Comparison of ENCODE assay signal across 9 mouse cellular contexts in genomic region chr7:58584241-58584820, GRCm38 (mm10).
DNase-seq lines count a peak whose midpoint lies in the region; ATAC-seq and TF ChIP-seq lines count a peak whose summit lies in the region.
"Had no signal": no experiment of that assay in that cellular context is flagged by ENCODE, and none has a peak within 500 bp of the region (broad histone marks: within the 10 kb centered on the region; RNA-seq: fewer than 3 reads in every experiment).

No protein-coding gene starts in this region.

- no peaks in the 10 kb centered on the region for H3K9me3 ChIP-seq in forebrain, embryonic 12.5 days
- no peaks in the 10 kb centered on the region for H3K9me3 ChIP-seq in midbrain, embryonic 14.5 days (ENCODE audit: control insufficient read depth, low read length)

- TF ChIP-seq CTCF in brain, embryonic 14.5 days (IDR thresholded peaks at IDR 0.05; ENCODE audit: borderline replicate concordance, extremely low read depth, insufficient read depth, insufficient read length): peak; percentile 83
- TF ChIP-seq CTCF in left cerebral cortex, adult 2 months (IDR thresholded peaks at IDR 0.05): peak; percentile 78
- TF ChIP-seq CTCF in spleen, adult 2 months (IDR thresholded peaks at IDR 0.05; ENCODE audit: extremely low read depth, insufficient read depth, insufficient read length, insufficient replicate concordance): peak; percentile 81; the same call in 1 of the 2 replicates

- DNase-seq in frontal cortex, postnatal 25 days (ENCODE audit: low spot score in 2 of 2): peak; percentile 9 to 12
- DNase-seq in brain, embryonic 14.5 days (ENCODE audit: low read depth): peak; percentile 59
- peak; percentile 26 for DNase-seq in hindlimb bud, embryonic 11.5 days (ENCODE audit: extremely low spot score, low read depth, low spot score)
- DNase-seq in left cerebral cortex, adult 2 months (ENCODE audit: extremely low spot score in 1 of 2, low spot score in 2 of 2): peak; percentile 15 to 20
- peak; percentile 79 for DNase-seq in midbrain, embryonic 14.5 days
- DNase-seq in spleen, adult 2 months (ENCODE audit: low read depth in 1 of 2, low spot score in 2 of 2): peak; percentile 19 to 22

- H3K27me3 ChIP-seq in forebrain, embryonic 12.5 days: no peaks in the 10 kb centered on the region
- no peaks in the 10 kb centered on the region for H3K27me3 ChIP-seq in midbrain, embryonic 14.5 days (ENCODE audit: control insufficient read depth, insufficient read depth, low read length)
- H3K27me3 ChIP-seq in spleen, adult 2 months (ENCODE audit: control insufficient read depth, insufficient read depth, low read length): no peaks in the 10 kb centered on the region
- H3K27me3 ChIP-seq: CH12.LX had no signal

- no peaks in the 10 kb centered on the region for H3K4me1 ChIP-seq in forebrain, embryonic 12.5 days
- no peaks in the 10 kb centered on the region for H3K4me1 ChIP-seq in midbrain, embryonic 14.5 days (ENCODE audit: control insufficient read depth, insufficient read depth, low read length)
- no peaks in the 10 kb centered on the region for H3K4me1 ChIP-seq in spleen, adult 2 months (ENCODE audit: control insufficient read depth, insufficient read depth, insufficient read length)

- no peaks in the 10 kb centered on the region for H3K36me3 ChIP-seq in forebrain, embryonic 12.5 days (replicated peaks)
- H3K36me3 ChIP-seq in midbrain, embryonic 14.5 days (ENCODE audit: control insufficient read depth, insufficient read depth, low read length): no peaks in the 10 kb centered on the region
- no peaks in the 10 kb centered on the region for H3K36me3 ChIP-seq in spleen, adult 2 months (ENCODE audit: control insufficient read depth, insufficient read depth, low read length)

- ATAC-seq in frontal cortex, adult (ENCODE audit: low TSS enrichment): no peak
- ATAC-seq in forebrain, embryonic 12.5 days (ENCODE audit: low FRiP score): peak; percentile 75
- ATAC-seq in midbrain, embryonic 14.5 days (ENCODE audit: low FRiP score, low TSS enrichment): no peak; the same call in 1 of the 2 replicates

- H3K4me3 ChIP-seq in forebrain, embryonic 12.5 days (replicated peaks): no peak overlapping the region
- H3K4me3 ChIP-seq in left cerebral cortex, adult 2 months: no peak overlapping the region
- H3K4me3 ChIP-seq in midbrain, embryonic 14.5 days (replicated peaks; ENCODE audit: low read depth, low read length): no peak overlapping the region
- H3K4me3 ChIP-seq in spleen, adult 2 months (ENCODE audit: extremely low read depth, insufficient read depth, insufficient read length): no peak overlapping the region

- H3K9ac ChIP-seq in forebrain, embryonic 12.5 days: no peak overlapping the region
- no peak overlapping the region for H3K9ac ChIP-seq in midbrain, embryonic 14.5 days (replicated peaks; ENCODE audit: low read length)

- no peak overlapping the region for H3K27ac ChIP-seq in forebrain, embryonic 12.5 days
- H3K27ac ChIP-seq in left cerebral cortex, adult 2 months: no peak overlapping the region
- no peak overlapping the region for H3K27ac ChIP-seq in midbrain, embryonic 14.5 days (replicated peaks; ENCODE audit: low read depth, low read length)
- no peak overlapping the region for H3K27ac ChIP-seq in spleen, adult 2 months (ENCODE audit: insufficient read depth, low read length)

- intact Hi-C loops in left cerebral cortex, adult 2 months (cut with DNase I): loop anchor here (5.0 kb wide), 2 partner anchors 178 to 498 kb away; no protein-coding TSS in a partner anchor

- no peak for TF ChIP-seq POLR2A in brain, embryonic 14.5 days (IDR thresholded peaks at IDR 0.05; ENCODE audit: borderline replicate concordance, extremely low read depth, insufficient read depth, insufficient read length, poor library complexity, severe bottlenecking)
- no peak for TF ChIP-seq POLR2A in spleen, adult 2 months (IDR thresholded peaks at IDR 0.05; ENCODE audit: low read depth, low read length)

- H3K4me2 ChIP-seq in forebrain, embryonic 12.5 days: no peak overlapping the region
- no peak overlapping the region for H3K4me2 ChIP-seq in midbrain, embryonic 14.5 days (ENCODE audit: low read length)

- 40% methylated on average over 4 of the region's 4 CpGs for WGBS in forebrain, embryonic 12.5 days
- WGBS in midbrain, embryonic 14.5 days: 43% methylated on average over 4 of the region's 4 CpGs
- WGBS in spleen, adult 2 months: 15% methylated on average over 4 of the region's 4 CpGs

Comparison
In these comparisons a context has a peak if more than half of its experiments do, and no peak if none do; other contexts are left out.
1. DNase-seq: peak in every context shown above with its lines; median percentile 79 in midbrain, embryonic 14.5 days; 59 in brain, embryonic 14.5 days; 26 in hindlimb bud, embryonic 11.5 days; 20 in spleen, adult 2 months; 18 in left cerebral cortex, adult 2 months; 10 in frontal cortex, postnatal 25 days.